Mouse (Mus musculus): ENCODE measurements around the gene Hoxb2. TPM values are rescaled to one million over a fixed set of nuclear protein-coding genes. Genes with fewer than 3 reads are reported as not detected.

Gene Hoxb2
- 0.81 and 0.88 TPM in 2 replicates for polyA plus RNA-seq (2012; ENCODE audit: low replicate concordance)

DNA sequence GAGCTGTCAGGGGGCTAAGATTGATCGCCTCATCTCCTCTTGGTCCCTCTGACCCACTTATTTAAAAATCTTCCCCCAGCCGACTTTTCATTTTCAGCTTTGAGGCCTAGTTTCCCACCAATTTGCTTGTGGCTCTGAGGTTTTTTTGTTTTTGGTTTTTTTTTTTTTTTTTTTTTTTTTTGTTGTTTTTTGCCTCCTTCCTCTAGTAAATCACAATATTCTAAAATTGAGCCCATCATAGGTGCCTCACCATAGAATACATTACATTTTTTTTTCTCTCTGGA is at the start of gene Hoxb2:
TSS of gene Hoxb2 (plus strand) at position 185 of the 284 bp plus-strand sequence.

DNA sequence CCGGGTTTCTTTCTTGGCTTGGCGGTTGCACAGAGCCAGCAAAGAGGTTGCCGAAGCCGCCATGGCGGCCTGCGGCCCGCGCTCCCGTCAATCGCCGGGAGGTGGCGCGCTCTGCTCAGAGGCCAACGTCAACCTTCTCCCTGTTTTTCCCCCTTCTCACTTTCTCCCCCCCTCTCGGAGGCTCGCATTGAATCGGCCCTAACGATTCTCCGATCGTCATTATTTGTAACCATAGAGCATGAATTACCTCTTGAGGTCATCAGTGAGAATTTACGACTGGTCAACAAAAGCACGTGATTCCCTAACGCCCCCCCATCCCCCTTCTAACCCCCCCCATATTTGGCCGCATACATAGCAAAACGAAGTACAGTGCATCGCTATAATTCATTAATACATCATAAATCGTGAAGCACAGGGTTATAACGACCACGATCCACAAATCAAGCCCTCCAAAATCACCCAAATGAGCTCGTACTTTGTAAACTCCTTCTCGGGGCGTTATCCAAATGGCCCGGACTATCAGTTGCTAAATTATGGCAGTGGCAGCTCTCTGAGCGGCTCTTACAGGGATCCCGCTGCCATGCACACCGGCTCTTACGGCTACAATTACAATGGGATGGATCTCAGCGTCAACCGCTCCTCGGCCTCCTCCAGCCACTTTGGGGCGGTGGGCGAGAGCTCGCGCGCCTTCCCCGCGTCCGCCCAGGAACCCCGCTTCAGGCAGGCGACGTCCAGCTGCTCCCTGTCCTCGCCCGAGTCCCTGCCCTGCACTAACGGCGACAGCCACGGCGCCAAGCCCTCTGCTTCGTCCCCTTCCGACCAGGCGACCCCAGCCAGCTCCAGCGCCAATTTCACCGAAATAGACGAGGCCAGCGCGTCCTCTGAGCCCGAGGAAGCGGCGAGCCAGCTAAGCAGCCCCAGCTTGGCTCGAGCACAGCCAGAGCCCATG is 46.9 kb upstream of the Hoxb2 start, which contains the start of gene Hoxb5:
TSS of gene Hoxb5 (plus strand) at position 186 of the 949 bp plus-strand sequence.

DNA sequence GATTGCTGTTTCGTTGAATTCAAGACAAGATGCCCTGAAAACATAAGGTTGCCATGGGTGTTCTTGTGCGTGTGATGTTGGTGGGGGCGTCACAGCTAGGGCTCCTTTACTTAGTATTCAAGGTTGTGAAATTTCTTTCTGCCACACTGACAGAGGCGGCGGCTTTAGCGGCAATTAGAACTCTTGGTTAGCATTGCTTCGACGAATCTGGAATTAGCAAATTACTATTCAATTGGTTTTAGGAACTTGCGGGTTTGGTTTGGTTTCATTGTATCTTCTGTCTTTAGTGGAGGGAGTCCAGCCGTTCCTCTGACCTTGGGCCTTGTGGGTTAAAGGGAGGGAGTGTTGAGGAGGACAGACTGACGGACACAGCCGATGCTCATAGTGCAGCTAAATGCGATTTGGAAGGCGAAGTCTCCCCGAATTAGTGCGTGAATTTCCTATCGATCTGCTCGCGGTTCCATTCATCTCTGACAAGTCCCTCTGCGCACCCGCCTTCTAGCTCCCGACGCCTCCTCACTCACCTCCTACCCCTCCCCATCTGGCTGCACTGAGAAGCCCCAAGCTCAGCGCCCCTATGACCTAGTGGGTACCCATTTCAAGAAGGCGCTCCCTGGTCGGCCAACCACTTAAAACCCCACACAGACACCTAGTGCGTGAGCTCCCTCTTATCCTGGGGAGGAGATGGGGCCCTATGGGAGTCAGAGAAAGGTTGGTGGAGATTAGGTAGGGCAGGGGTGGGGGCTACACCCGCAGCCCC is 32.5 kb upstream of the Hoxb2 start, which contains the start of gene Hoxb4:
TSS of gene Hoxb4 (plus strand) at position 660 of the 760 bp plus-strand sequence.

DNA sequence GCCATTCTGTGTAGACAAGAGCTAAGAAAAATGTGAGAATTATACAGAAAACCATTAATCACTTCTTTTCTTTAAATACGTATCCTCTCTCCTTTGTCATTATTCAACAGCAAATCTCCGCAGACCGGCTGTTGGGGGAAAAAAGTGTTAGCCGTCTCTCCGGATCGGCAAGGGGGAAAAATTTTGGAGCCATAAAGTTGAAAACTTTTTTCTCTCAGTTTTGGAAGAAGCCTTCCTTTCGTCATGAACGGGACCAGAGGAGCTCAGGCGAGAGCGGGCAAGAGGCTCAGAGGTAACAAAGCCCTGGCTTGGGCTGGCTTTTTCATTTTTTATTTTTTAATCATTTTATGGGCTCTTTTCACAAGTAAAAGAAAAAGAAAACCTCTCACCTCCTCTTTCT is 27.2 kb upstream of the Hoxb2 start, which contains the start of gene Hoxb3:
TSS of gene Hoxb3 (plus strand) at position 173 of the 400 bp plus-strand sequence.

DNA sequence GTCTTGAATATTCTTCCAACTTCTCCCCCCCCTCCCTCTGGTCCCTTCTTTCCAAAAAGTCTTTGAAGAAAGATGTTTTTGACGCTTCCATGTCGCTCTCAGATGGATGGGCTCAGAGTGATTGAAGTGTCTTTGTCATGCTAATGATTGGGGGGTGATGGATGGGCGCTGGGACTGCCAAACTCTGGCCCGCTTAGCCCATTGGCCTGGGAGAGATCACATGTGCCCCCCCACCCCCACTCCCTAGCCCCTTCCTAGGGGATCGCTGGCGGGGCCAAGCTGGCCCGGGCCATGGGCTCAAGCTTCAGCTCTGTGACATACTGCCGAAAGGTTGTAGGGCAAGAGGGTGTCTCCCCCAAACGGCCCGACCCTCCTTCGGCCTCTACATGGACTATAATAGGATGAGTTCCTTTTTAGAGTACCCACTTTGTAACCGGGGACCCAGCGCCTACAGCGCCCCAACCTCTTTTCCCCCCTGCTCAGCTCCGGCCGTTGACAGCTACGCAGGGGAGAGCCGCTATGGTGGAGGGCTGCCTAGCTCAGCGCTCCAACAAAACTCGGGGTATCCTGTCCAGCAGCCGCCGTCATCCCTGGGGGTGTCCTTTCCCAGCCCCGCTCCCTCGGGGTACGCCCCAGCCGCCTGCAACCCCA is 15.2 kb downstream of the Hoxb2 start, which contains the start of gene Hoxb1:
TSS of gene Hoxb1 (plus strand) at position 312 of the 651 bp plus-strand sequence.

Other genes starting within 250 kb of the Hoxb2 start
- gene Calcoco2, start 238.6 kb upstream of the Hoxb2 start, polyA plus RNA-seq (2012; ENCODE audit: low replicate concordance): not detected in 2 replicates
- 0.10 TPM in 1 of 2 replicates, not detected in the other for gene Ttll6, start 216.7 kb upstream of the Hoxb2 start, polyA plus RNA-seq (2012; ENCODE audit: low replicate concordance)
- not detected in 2 replicates for gene Hoxb13, start 156.2 kb upstream of the Hoxb2 start, polyA plus RNA-seq (2012; ENCODE audit: low replicate concordance)
- gene Hoxb9, start 79.1 kb upstream of the Hoxb2 start, polyA plus RNA-seq (2012; ENCODE audit: low replicate concordance): 0.15 TPM in 1 of 2 replicates, not detected in the other
- 0.16 TPM in 1 of 2 replicates, not detected in the other for gene Hoxb8, start 68.6 kb upstream of the Hoxb2 start, polyA plus RNA-seq (2012; ENCODE audit: low replicate concordance)
- gene Hoxb7, start 63.9 kb upstream of the Hoxb2 start, polyA plus RNA-seq (2012; ENCODE audit: low replicate concordance): 0.23 TPM in 1 of 2 replicates, not detected in the other
- gene Hoxb6, start 58.0 kb upstream of the Hoxb2 start, polyA plus RNA-seq (2012; ENCODE audit: low replicate concordance): 0.40 and 0.48 TPM in 2 replicates
- 0.12 and 0.30 TPM in 2 replicates for gene Hoxb5, start 47.2 kb upstream of the Hoxb2 start, polyA plus RNA-seq (2012; ENCODE audit: low replicate concordance)
- 1.7 and 5.4 TPM in 2 replicates for gene Hoxb4, start 32.3 kb upstream of the Hoxb2 start, polyA plus RNA-seq (2012; ENCODE audit: low replicate concordance)
- gene Hoxb3, start 27.2 kb upstream of the Hoxb2 start, polyA plus RNA-seq (2012; ENCODE audit: low replicate concordance): 1.6 and 4.2 TPM in 2 replicates
- gene Hoxb1, start 15.2 kb downstream of the Hoxb2 start, polyA plus RNA-seq (2012; ENCODE audit: low replicate concordance): not detected in 2 replicates
- gene Skap1, start 114.1 kb downstream of the Hoxb2 start, polyA plus RNA-seq (2012; ENCODE audit: low replicate concordance): 0.71 and 0.75 TPM in 2 replicates

All from leukemia stem cell, adult 10-12 weeks (primary cell).